Mouse (Mus musculus) retina, embryonic 14.5 days (tissue): ENCODE data around the gene Rpl41.
"Not testable (repeated sequence)": the region's sequence is repeated elsewhere in the genome, so short reads cannot be mapped to it uniquely, and the experiment has no call there.

Source experiments
- DNase-seq: peaks from one replicate; pipeline ENCODE4 v3.0.0-alpha.2; 2015; ENCODE audit warnings: low spot score

The Rpl41 gene

GRCm38 (mm10) chr10:128555567-128555966, 6.5 kb upstream of the Rpl41 start:
- DNase-seq = not testable (repeated sequence)

- DNase-seq = not testable (repeated sequence)
These were observed 1.2 kb upstream of the Rpl41 start for GRCm38 (mm10) chr10:128550144-128550823.

- DNase-seq = not testable (repeated sequence)
These were observed 565 bp upstream of the Rpl41 start for GRCm38 (mm10) chr10:128549682-128550057.

- DNase-seq = not testable (repeated sequence)
These were observed 884 bp downstream of the Rpl41 start for GRCm38 (mm10) chr10:128548051-128548791.

GRCm38 (mm10) chr10:128547361-128548032, 1.6 kb downstream of the Rpl41 start, which contains the start of gene Zc3h10:
Gene Zc3h10 (minus strand): TSS chr10:128547774.
- DNase-seq = peak; percentile 97

- DNase-seq = no peak
These were observed 2.3 kb downstream of the Rpl41 start for GRCm38 (mm10) chr10:128546787-128547186.

GRCm38 (mm10) chr10:128546361-128546760, 2.7 kb downstream of the Rpl41 start:
- DNase-seq = peak; percentile 86

- DNase-seq = no peak
These were observed 3.6 kb downstream of the Rpl41 start for GRCm38 (mm10) chr10:128545570-128545898.

GRCm38 (mm10) chr10:128544674-128545569, 4.2 kb downstream of the Rpl41 start:
- DNase-seq = no peak

- DNase-seq = no peak
These were observed 4.9 kb downstream of the Rpl41 start for GRCm38 (mm10) chr10:128544151-128544657.

GRCm38 (mm10) chr10:128543100-128543499, 6.0 kb downstream of the Rpl41 start:
- no peak for DNase-seq

- no peak for DNase-seq
These were observed 10.7 kb downstream of the Rpl41 start for GRCm38 (mm10) chr10:128538340-128538870.

- DNase-seq = peak; percentile 95
These were observed 12.7 kb downstream of the Rpl41 start for GRCm38 (mm10) chr10:128536266-128536940.

GRCm38 (mm10) chr10:128535624-128536265, 13.4 kb downstream of the Rpl41 start:
- no peak for DNase-seq

- no peak for DNase-seq
These were observed 13.9 kb downstream of the Rpl41 start for GRCm38 (mm10) chr10:128535206-128535605.

- no peak for DNase-seq
These were observed 22.4 kb downstream of the Rpl41 start for GRCm38 (mm10) chr10:128526366-128527356.

GRCm38 (mm10) chr10:128525671-128526308, 23.3 kb downstream of the Rpl41 start, which contains the start of gene Esyt1:
Gene Esyt1 (minus strand): TSS chr10:128525871.
- DNase-seq = peak; percentile 97
